Comparison of ENCODE assay signal across 17 mouse cellular contexts in the genomic region with DNA sequence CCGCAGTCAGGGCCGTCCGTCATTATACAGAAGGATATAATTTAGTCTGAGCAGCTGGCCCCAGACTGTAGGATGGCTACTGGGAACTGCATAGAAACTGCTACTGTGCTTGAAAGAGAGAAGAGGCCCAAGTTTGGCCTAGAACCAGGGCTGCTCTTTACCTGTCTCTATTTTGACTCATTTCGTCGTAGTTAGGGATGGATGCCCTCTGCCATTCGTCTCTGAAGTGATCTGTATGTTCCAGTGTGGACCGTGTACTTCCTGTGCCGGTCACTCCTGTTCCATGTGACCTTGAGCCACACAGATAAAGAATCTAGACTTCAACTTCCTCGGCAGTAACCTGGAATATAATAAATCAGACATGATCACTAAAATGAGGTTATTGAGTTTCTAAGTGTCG. TPM values are rescaled to one million over a fixed set of nuclear protein-coding genes. Genes with fewer than 3 reads are reported as not detected.
DNase-seq lines count a peak whose midpoint lies in the region; ATAC-seq and TF ChIP-seq lines count a peak whose summit lies in the region.
"Had no signal": no experiment of that assay in that cellular context is flagged by ENCODE, and none has a peak within 500 bp of the region (broad histone marks: within the 10 kb centered on the region; RNA-seq: fewer than 3 reads in every experiment).

No protein-coding gene starts in this region.

- intact Hi-C loops in heart, adult 2 months (cut with DNase I), result no loop called here
- intact Hi-C loops in heart, postnatal 36 days (cut with DNase I), result loop anchor here (5.0 kb wide), 1 partner anchor 530 kb away; no protein-coding TSS in a partner anchor

- 46% methylated on average over 10 of the region's 10 CpGs for WGBS in heart, adult 2 months
- 66% methylated on average over 10 of the region's 10 CpGs for WGBS in intestine, embryonic 14.5 days
- WGBS in intestine, embryonic 15.5 days, result 67% methylated on average over 10 of the region's 10 CpGs
- 74% methylated on average over 10 of the region's 10 CpGs for WGBS in limb, embryonic 15.5 days
- 79% methylated on average over 10 of the region's 10 CpGs for WGBS in limb, embryonic 10.5 days

- TF ChIP-seq POLR2A in heart, adult 2 months (IDR thresholded peaks at IDR 0.05; ENCODE audit: insufficient read depth, low read depth, low read length), result no peak

- peaks cover 14% of the 10 kb centered on the region for H3K36me3 ChIP-seq in heart, adult 2 months (ENCODE audit: control insufficient read depth, insufficient read depth, low read length)
- H3K36me3 ChIP-seq in intestine, embryonic 14.5 days (ENCODE audit: control insufficient read depth, insufficient read depth, low read length), result no peaks in the 10 kb centered on the region
- H3K36me3 ChIP-seq in intestine, embryonic 15.5 days, result no peaks in the 10 kb centered on the region
- no peaks in the 10 kb centered on the region for H3K36me3 ChIP-seq in limb, embryonic 15.5 days
- no peaks in the 10 kb centered on the region for H3K36me3 ChIP-seq in limb, embryonic 10.5 days
- H3K36me3 ChIP-seq: embryonic facial prominence, embryonic 13.5 days; hindbrain, embryonic 15.5 days; midbrain, embryonic 12.5 days had no signal

- no peak overlapping the region for H3K4me2 ChIP-seq in intestine, embryonic 14.5 days (ENCODE audit: low read length)
- H3K4me2 ChIP-seq in intestine, embryonic 15.5 days (replicated peaks), result no peak overlapping the region
- H3K4me2 ChIP-seq in limb, embryonic 15.5 days, result no peak overlapping the region
- H3K4me2 ChIP-seq: embryonic facial prominence, embryonic 13.5 days; hindbrain, embryonic 15.5 days; midbrain, embryonic 12.5 days had no signal

- H3K9me3 ChIP-seq in intestine, embryonic 14.5 days (ENCODE audit: control insufficient read depth, low read length), result no peaks in the 10 kb centered on the region
- H3K9me3 ChIP-seq in intestine, embryonic 15.5 days, result no peaks in the 10 kb centered on the region
- H3K9me3 ChIP-seq in limb, embryonic 15.5 days, result no peaks in the 10 kb centered on the region
- no peaks in the 10 kb centered on the region for H3K9me3 ChIP-seq in limb, embryonic 10.5 days (replicated peaks)
- H3K9me3 ChIP-seq: embryonic facial prominence, embryonic 13.5 days; hindbrain, embryonic 15.5 days; midbrain, embryonic 12.5 days had no signal

- H3K27ac ChIP-seq in heart, adult 2 months, result peak overlapping the region; percentile 71
- no peak overlapping the region for H3K27ac ChIP-seq in intestine, embryonic 14.5 days (ENCODE audit: low read depth)
- H3K27ac ChIP-seq in intestine, embryonic 15.5 days, result no peak overlapping the region
- H3K27ac ChIP-seq in limb, embryonic 15.5 days, result 0 out of 2 replicates have a peak overlapping the region, but pooled peaks have one; percentile 33
- no peak overlapping the region for H3K27ac ChIP-seq in limb, embryonic 10.5 days
- H3K27ac ChIP-seq: embryonic facial prominence, embryonic 13.5 days; hindbrain, embryonic 15.5 days; midbrain, embryonic 12.5 days had no signal

- H3K4me3 ChIP-seq in heart, adult 2 months, result no peak overlapping the region
- H3K4me3 ChIP-seq in intestine, embryonic 14.5 days (ENCODE audit: low read depth, low read length), result no peak overlapping the region
- no peak overlapping the region for H3K4me3 ChIP-seq in intestine, embryonic 15.5 days (replicated peaks)
- H3K4me3 ChIP-seq in limb, embryonic 15.5 days, result no peak overlapping the region
- H3K4me3 ChIP-seq in limb, embryonic 10.5 days, result no peak overlapping the region
- H3K4me3 ChIP-seq: embryonic facial prominence, embryonic 13.5 days; hindbrain, embryonic 15.5 days; midbrain, embryonic 12.5 days had no signal

- DNase-seq in heart, adult 2 months, result no peak
- no peak for DNase-seq in heart, postnatal 36 days
- DNase-seq in intestine, embryonic 14.5 days (ENCODE audit: low spot score), result peak; percentile 50
- DNase-seq in limb, embryonic 10.5 days (ENCODE audit: low spot score), result no peak
- DNase-seq in cerebellum, postnatal 14 days, result no peak
- DNase-seq: adrenal gland, adult 8-10 months; cerebellum, adult 9-11 months; kidney, adult 18-20 months; liver, postnatal 0 days; lung, postnatal 10 days; spleen, adult 18-20 months; thymus, postnatal 25 days had no signal

- H3K79me2 ChIP-seq in heart, adult 2 months (replicated peaks; ENCODE audit: control insufficient read depth, insufficient read depth, low read length), result no peaks in the 10 kb centered on the region; the same call in 1 of the 2 replicates

- no peaks in the 10 kb centered on the region for H3K27me3 ChIP-seq in heart, adult 2 months (ENCODE audit: control insufficient read depth, insufficient read depth, low read length)
- H3K27me3 ChIP-seq in intestine, embryonic 14.5 days (replicated peaks; ENCODE audit: control insufficient read depth, insufficient read depth, low read length), result no peaks in the 10 kb centered on the region
- H3K27me3 ChIP-seq in intestine, embryonic 15.5 days (replicated peaks), result no peaks in the 10 kb centered on the region
- no peaks in the 10 kb centered on the region for H3K27me3 ChIP-seq in limb, embryonic 15.5 days
- H3K27me3 ChIP-seq in limb, embryonic 10.5 days (ENCODE audit: low read depth, poor library complexity, severe bottlenecking), result no peaks in the 10 kb centered on the region
- H3K27me3 ChIP-seq: embryonic facial prominence, embryonic 13.5 days; hindbrain, embryonic 15.5 days; midbrain, embryonic 12.5 days had no signal

- no peak overlapping the region for H3K9ac ChIP-seq in heart, adult 2 months (ENCODE audit: low read depth, low read length)
- no peak overlapping the region for H3K9ac ChIP-seq in intestine, embryonic 14.5 days (ENCODE audit: low read length)
- H3K9ac ChIP-seq in intestine, embryonic 15.5 days, result no peak overlapping the region
- no peak overlapping the region for H3K9ac ChIP-seq in limb, embryonic 15.5 days
- H3K9ac ChIP-seq: embryonic facial prominence, embryonic 13.5 days; hindbrain, embryonic 15.5 days; liver, postnatal 0 days; midbrain, embryonic 12.5 days had no signal

- no peak for TF ChIP-seq CTCF in heart, adult 2 months (IDR thresholded peaks at IDR 0.05)

- H3K4me1 ChIP-seq in heart, adult 2 months (ENCODE audit: control insufficient read depth, insufficient read depth, low read length), result peaks cover 6% of the 10 kb centered on the region
- H3K4me1 ChIP-seq in intestine, embryonic 14.5 days (replicated peaks; ENCODE audit: control insufficient read depth, insufficient read depth, low read length), result 0 out of 2 replicates have a peak, but pooled peaks cover 3% of the 10 kb centered on the region
- H3K4me1 ChIP-seq in intestine, embryonic 15.5 days (replicated peaks), result no peaks in the 10 kb centered on the region
- peaks cover 8% of the 10 kb centered on the region for H3K4me1 ChIP-seq in limb, embryonic 15.5 days
- H3K4me1 ChIP-seq in limb, embryonic 10.5 days, result peaks cover 11% of the 10 kb centered on the region
- H3K4me1 ChIP-seq: hindbrain, embryonic 15.5 days had no signal

- TF ChIP-seq EP300 in heart, adult 2 months (IDR thresholded peaks at IDR 0.05; ENCODE audit: insufficient read depth, low read depth, low read length), result no peak

- ATAC-seq in intestine, embryonic 14.5 days (replicated peaks; ENCODE audit: low FRiP score, low TSS enrichment, low read depth), result no peak
- no peak for ATAC-seq in intestine, embryonic 15.5 days
- no peak for ATAC-seq in limb, embryonic 15.5 days (ENCODE audit: insufficient number of reproducible peaks, low FRiP score, low TSS enrichment, low read depth)
- ATAC-seq: liver, postnatal 0 days had no signal

RNA-seq across cellular contexts. Expression of gene Zfp622, which starts 26.5 kb away (rescaled TPM):
- 10 to 100 TPM; 22.5 to 25.4 TPM for total RNA-seq in heart, adult 2 months (2021)
- 8.3 and 13.9 TPM in 2 replicates for polyA plus RNA-seq in heart, adult 2 months (2012; rRNA removed)
- total RNA-seq in heart, postnatal 36 days (2021), result 10 to 100 TPM; 22.0 to 24.0 TPM
- polyA plus RNA-seq in intestine, embryonic 14.5 days (2014; fragmentation: Nextera tagmentation; extraction: Ambion mirVana), result 30.4 and 31.5 TPM in 2 replicates
- 31.8 and 34.9 TPM in 2 replicates for polyA plus RNA-seq in intestine, embryonic 15.5 days (2015; fragmentation: Nextera tagmentation; extraction: Ambion mirVana)
- 27.8 and 32.4 TPM in 2 replicates for polyA plus RNA-seq in limb, embryonic 15.5 days (2015; fragmentation: Nextera tagmentation; extraction: Ambion mirVana)
- 28.9 and 37.5 TPM in 2 replicates for polyA plus RNA-seq in limb, embryonic 10.5 days (2016; fragmentation: Nextera tagmentation; extraction: Ambion mirVana)

Comparison
In these comparisons a context has a peak if more than half of its experiments do, and no peak if none do; other contexts are left out.
1. H3K27ac ChIP-seq: peak in heart, adult 2 months (single experiment) and limb, embryonic 15.5 days (single experiment); none in intestine, embryonic 14.5 days (single experiment), intestine, embryonic 15.5 days (single experiment) and limb, embryonic 10.5 days (single experiment).